Mouse (Mus musculus): ENCODE measurements around the gene Arfgef2. TPM values are rescaled to one million over a fixed set of nuclear protein-coding genes. Genes with fewer than 3 reads are reported as not detected.
A peak's percentile ranks its signal among the peaks of the same experiment; 100 is the strongest.
"Not testable (repeated sequence)": the region's sequence is repeated elsewhere in the genome, so short reads cannot be mapped to it uniquely, and the experiment has no call there.

The Arfgef2 gene
- polyA plus RNA-seq, 1 experiment from 2014 or later = 6.1 TPM

- no peaks in the 10 kb centered on the region for H3K9me3 ChIP-seq (ENCODE audit: control insufficient read depth, low read length)
- DNase-seq (ENCODE audit: low spot score) (no peak), ATAC-seq (replicated peaks; ENCODE audit: low FRiP score) (no peak)
- no peak overlapping the region for H3K4me3 ChIP-seq (ENCODE audit: low read depth, low read length)
- H3K9ac ChIP-seq (ENCODE audit: low read length) = no peak overlapping the region
- H3K27me3 ChIP-seq (ENCODE audit: control insufficient read depth, insufficient read depth, low read length) = no peaks in the 10 kb centered on the region
- H3K27ac ChIP-seq (ENCODE audit: low read depth, low read length) = no peak overlapping the region
- WGBS = 31% methylated on average over 2 of the region's 2 CpGs
- H3K4me1 ChIP-seq (replicated peaks; ENCODE audit: control insufficient read depth, insufficient read depth, low read length) = no peaks in the 10 kb centered on the region; the same call in 1 of the 2 replicates
- no peaks in the 10 kb centered on the region for H3K36me3 ChIP-seq (ENCODE audit: control insufficient read depth, insufficient read depth, low read length)
- no peak overlapping the region for H3K4me2 ChIP-seq (ENCODE audit: low read depth, low read length, severe bottlenecking)
Observed at GRCm38 (mm10) chr2:166776272-166776671, 29.1 kb upstream of the Arfgef2 start.

- Histone ChIP-seq H3K36me3 (ENCODE audit: control insufficient read depth, insufficient read depth, low read length) (no peaks in the 10 kb centered on the region), H3K9me3 (ENCODE audit: control insufficient read depth, low read length) (no peaks in the 10 kb centered on the region), H3K27me3 (ENCODE audit: control insufficient read depth, insufficient read depth, low read length) (no peaks in the 10 kb centered on the region), H3K4me1 (replicated peaks; ENCODE audit: control insufficient read depth, insufficient read depth, low read length) (no peaks in the 10 kb centered on the region; the same call in 1 of the 2 replicates), H3K4me3 (ENCODE audit: low read depth, low read length) (no peak overlapping the region), H3K4me2 (ENCODE audit: low read depth, low read length, severe bottlenecking) (no peak overlapping the region), H3K9ac (ENCODE audit: low read length) (no peak overlapping the region), H3K27ac (ENCODE audit: low read depth, low read length) (no peak overlapping the region)
- no peak for ATAC-seq (replicated peaks; ENCODE audit: low FRiP score)
- DNase-seq (ENCODE audit: low spot score) = no peak
- WGBS = 85% methylated on average over 8 of the region's 8 CpGs
Observed at GRCm38 (mm10) chr2:166779956-166780355, 25.4 kb upstream of the Arfgef2 start.

GRCm38 (mm10) chr2:166780980-166781578, 24.3 kb upstream of the Arfgef2 start:
- H3K27me3 ChIP-seq (ENCODE audit: control insufficient read depth, insufficient read depth, low read length) = no peaks in the 10 kb centered on the region
- H3K4me1 ChIP-seq (replicated peaks; ENCODE audit: control insufficient read depth, insufficient read depth, low read length) = peaks cover 5% of the 10 kb centered on the region; the same call in 1 of the 2 replicates
- no peak overlapping the region for H3K4me3 ChIP-seq (ENCODE audit: low read depth, low read length)
- peak; percentile 36; the same call in 1 of the 2 replicates for ATAC-seq (replicated peaks; ENCODE audit: low FRiP score)
- no peak overlapping the region for H3K27ac ChIP-seq (ENCODE audit: low read depth, low read length)
- H3K36me3 ChIP-seq (ENCODE audit: control insufficient read depth, insufficient read depth, low read length) = no peaks in the 10 kb centered on the region
- no peak overlapping the region for H3K4me2 ChIP-seq (ENCODE audit: low read depth, low read length, severe bottlenecking)
- WGBS = 11% methylated on average over 9 of the region's 9 CpGs
- H3K9ac ChIP-seq (ENCODE audit: low read length) = no peak overlapping the region
- H3K9me3 ChIP-seq (ENCODE audit: control insufficient read depth, low read length) = no peaks in the 10 kb centered on the region
- peak; percentile 86 for DNase-seq (ENCODE audit: low spot score)

- Histone ChIP-seq H3K4me1 (replicated peaks; ENCODE audit: control insufficient read depth, insufficient read depth, low read length) (peaks cover 7% of the 10 kb centered on the region; the same call in 1 of the 2 replicates), H3K4me3 (ENCODE audit: low read depth, low read length) (no peak overlapping the region), H3K36me3 (ENCODE audit: control insufficient read depth, insufficient read depth, low read length) (no peaks in the 10 kb centered on the region), H3K9me3 (ENCODE audit: control insufficient read depth, low read length) (no peaks in the 10 kb centered on the region), H3K27me3 (ENCODE audit: control insufficient read depth, insufficient read depth, low read length) (no peaks in the 10 kb centered on the region), H3K4me2 (ENCODE audit: low read depth, low read length, severe bottlenecking) (no peak overlapping the region), H3K27ac (ENCODE audit: low read depth, low read length) (no peak overlapping the region), H3K9ac (ENCODE audit: low read length) (no peak overlapping the region)
- DNase-seq (ENCODE audit: low spot score) (no peak), ATAC-seq (replicated peaks; ENCODE audit: low FRiP score) (no peak)
- WGBS = 85% methylated on average over 6 of the region's 6 CpGs
Observed at GRCm38 (mm10) chr2:166784376-166784775, 21.0 kb upstream of the Arfgef2 start.

GRCm38 (mm10) chr2:166786353-166787004, 18.9 kb upstream of the Arfgef2 start:
- Histone ChIP-seq H3K27me3 (ENCODE audit: control insufficient read depth, insufficient read depth, low read length) (no peaks in the 10 kb centered on the region), H3K9me3 (ENCODE audit: control insufficient read depth, low read length) (no peaks in the 10 kb centered on the region), H3K4me1 (replicated peaks; ENCODE audit: control insufficient read depth, insufficient read depth, low read length) (peaks cover 7% of the 10 kb centered on the region; the same call in 1 of the 2 replicates), H3K4me2 (ENCODE audit: low read depth, low read length, severe bottlenecking) (peak overlapping the region; percentile 94), H3K36me3 (ENCODE audit: control insufficient read depth, insufficient read depth, low read length) (no peaks in the 10 kb centered on the region), H3K27ac (ENCODE audit: low read depth, low read length) (no peak overlapping the region), H3K9ac (ENCODE audit: low read length) (peak overlapping the region; percentile 84), H3K4me3 (ENCODE audit: low read depth, low read length) (peak overlapping the region; percentile 81)
- under 1% methylated on average over 35 of the region's 35 CpGs for WGBS
- ATAC-seq (replicated peaks; ENCODE audit: low FRiP score) (peak; percentile 95), DNase-seq (ENCODE audit: low spot score) (peak; percentile 94)

- ATAC-seq (replicated peaks; ENCODE audit: low FRiP score) = no peak
- Histone ChIP-seq H3K27ac (ENCODE audit: low read depth, low read length) (peak overlapping the region; percentile 63; the same call in 1 of the 2 replicates), H3K4me2 (ENCODE audit: low read depth, low read length, severe bottlenecking) (no peak overlapping the region)
Observed at GRCm38 (mm10) chr2:166791738-166792137, 13.7 kb upstream of the Arfgef2 start.

GRCm38 (mm10) chr2:166792355-166792754, 13.0 kb upstream of the Arfgef2 start, which contains the start of gene Trp53rkb:
Gene Trp53rkb, plus strand, starts transcription at chr2:166792531.
- H3K4me3 ChIP-seq (ENCODE audit: low read depth, low read length) = peak within 1 kb of the TSS; percentile 72
- H3K4me1 ChIP-seq (replicated peaks; ENCODE audit: control insufficient read depth, insufficient read depth, low read length) = peaks cover 13% of the 10 kb centered on the region; the same call in 1 of the 2 replicates
- H3K9me3 ChIP-seq (ENCODE audit: control insufficient read depth, low read length) = no peaks in the 10 kb centered on the region
- H3K36me3 ChIP-seq (ENCODE audit: control insufficient read depth, insufficient read depth, low read length) = no peaks in the 10 kb centered on the region; the same call in 1 of the 2 replicates
- H3K27ac ChIP-seq (ENCODE audit: low read depth, low read length) = peak within 1 kb of the TSS; percentile 63
- no peaks in the 10 kb centered on the region for H3K27me3 ChIP-seq (ENCODE audit: control insufficient read depth, insufficient read depth, low read length)
- peak within 1 kb of the TSS; percentile 74 for H3K4me2 ChIP-seq (ENCODE audit: low read depth, low read length, severe bottlenecking)
- peak within 1 kb of the TSS; percentile 83 for H3K9ac ChIP-seq (ENCODE audit: low read length)
- WGBS = 44% methylated on average over 5 of the region's 5 CpGs
- DNase-seq (ENCODE audit: low spot score) (no peak), ATAC-seq (replicated peaks; ENCODE audit: low FRiP score) (peak; percentile 80)

More at GRCm38 (mm10) chr2:166791738-166792137, 13.7 kb upstream of the Arfgef2 start:
- no peak for DNase-seq (ENCODE audit: low spot score)
- H3K27me3 ChIP-seq (ENCODE audit: control insufficient read depth, insufficient read depth, low read length) = no peaks in the 10 kb centered on the region
- H3K9me3 ChIP-seq (ENCODE audit: control insufficient read depth, low read length) = no peaks in the 10 kb centered on the region
- WGBS = 77% methylated on average over 5 of the region's 5 CpGs
- H3K36me3 ChIP-seq (ENCODE audit: control insufficient read depth, insufficient read depth, low read length) = no peaks in the 10 kb centered on the region
- peaks cover 14% of the 10 kb centered on the region; the same call in 1 of the 2 replicates for H3K4me1 ChIP-seq (replicated peaks; ENCODE audit: control insufficient read depth, insufficient read depth, low read length)
- no peak overlapping the region for H3K4me3 ChIP-seq (ENCODE audit: low read depth, low read length)
- H3K9ac ChIP-seq (ENCODE audit: low read length) = no peak overlapping the region

- H3K36me3 ChIP-seq (ENCODE audit: control insufficient read depth, insufficient read depth, low read length); H3K9me3 ChIP-seq (ENCODE audit: control insufficient read depth, low read length); H3K27me3 ChIP-seq (ENCODE audit: control insufficient read depth, insufficient read depth, low read length): not testable (repeated sequence)
- peak overlapping the region; percentile 72 for H3K4me3 ChIP-seq (ENCODE audit: low read depth, low read length)
- whole genome bisulfite sequencing = under 1% methylated on average over 69 of the region's 76 CpGs
- peak overlapping the region; percentile 83 for H3K9ac ChIP-seq (ENCODE audit: low read length)
- peak overlapping the region; percentile 41 for H3K27ac ChIP-seq (ENCODE audit: low read depth, low read length)
- DNase-seq (ENCODE audit: low spot score) = peak; percentile 88
- H3K4me2 ChIP-seq (ENCODE audit: low read depth, low read length, severe bottlenecking) = peak overlapping the region; percentile 74
- peak; percentile 90 for ATAC-seq (replicated peaks; ENCODE audit: low FRiP score)
- H3K4me1 ChIP-seq (replicated peaks; ENCODE audit: control insufficient read depth, insufficient read depth, low read length) = peaks cover 13% of the 10 kb centered on the region; the same call in 1 of the 2 replicates
Observed at GRCm38 (mm10) chr2:166793542-166794214, 11.7 kb upstream of the Arfgef2 start.
